Mouse (Mus musculus) heart, embryonic 11.5 days (tissue): ENCODE measurements around the gene Daglb. TPM values are rescaled to one million over a fixed set of nuclear protein-coding genes. Genes with fewer than 3 reads are reported as not detected.
"Not testable (repeated sequence)": the region's sequence is repeated elsewhere in the genome, so short reads cannot be mapped to it uniquely, and the experiment has no call there.

Source experiments
- ATAC-seq: fragments of 200-750 bp; cut with Nextera tagmentation; replicated peaks from 2 replicates; pipeline ENCODE4 v1.8.0; 2017; ENCODE audit warnings: moderate library complexity; ENCODE audit not compliant: insufficient number of reproducible peaks, low FRiP score, low TSS enrichment
- H3K27ac ChIP-seq: fragments of 300-500 bp; sonication (generic); 2 replicates; pipeline ENCODE4 v1.5.1; 2014; ENCODE audit warnings: mild to moderate bottlenecking, low read depth, low read length
- H3K27me3 ChIP-seq: fragments of 300-500 bp; sonication (generic); 2 replicates; pipeline ENCODE4 v1.6.1; 2014; ENCODE audit warnings: mild to moderate bottlenecking, low read length, mixed read lengths; ENCODE audit not compliant: control insufficient read depth, insufficient read depth
- H3K36me3 ChIP-seq: fragments of 300-500 bp; sonication (generic); 2 replicates; pipeline ENCODE4 v1.6.1; 2014; ENCODE audit warnings: mild to moderate bottlenecking, low read length, moderate library complexity, mixed read lengths; ENCODE audit not compliant: control insufficient read depth, insufficient read depth
- H3K4me1 ChIP-seq: fragments of 300-500 bp; sonication (generic); 2 replicates; pipeline ENCODE4 v1.6.1; 2014; ENCODE audit warnings: low read length; ENCODE audit not compliant: control insufficient read depth, insufficient read depth
- H3K4me2 ChIP-seq: fragments of 300-500 bp; sonication (generic); 2 replicates; pipeline ENCODE4 v1.6.1; 2014; ENCODE audit warnings: mild to moderate bottlenecking, moderate library complexity
- H3K4me3 ChIP-seq: fragments of 300-500 bp; sonication (generic); 2 replicates; pipeline ENCODE4 v1.5.1; 2014; ENCODE audit warnings: low read depth, low read length
- H3K9ac ChIP-seq: fragments of 300-500 bp; sonication (generic); 2 replicates; pipeline ENCODE4 v1.6.1; 2014; ENCODE audit warnings: mild to moderate bottlenecking, low read depth, low read length, moderate library complexity
- H3K9me3 ChIP-seq: fragments of 300-500 bp; sonication (generic); replicated peaks from 2 replicates; pipeline ENCODE4 v1.6.1; 2016; ENCODE audit warnings: low read length; ENCODE audit not compliant: control insufficient read depth
- WGBS: fragments of 180-500 bp; shearing (Covaris S2); extraction: QIAGEN DNeasy Blood & Tissue Kit; methylation state at CpG from one replicate; pipeline ENCODE4 v1.1.7; 2014; ENCODE audit not compliant: insufficient replicate concordance; 5-methylcytosine and 5-hydroxymethylcytosine counted together
- polyA plus RNA-seq: library from polyadenylated mRNA; unstranded; fragments of >200 nt; fragmentation: Nextera tagmentation; extraction: Ambion mirVana; gene quantifications from 2 replicates; pipeline ENCODE4 v1.2.1, GENCODE M21; 2014

The Daglb gene
- polyA plus RNA-seq, 1 experiment from 2014 or later = 8.5 TPM

- no peak overlapping the region for H3K27ac ChIP-seq
- no peaks in the 10 kb centered on the region for H3K9me3 ChIP-seq
- H3K4me1 ChIP-seq = no peaks in the 10 kb centered on the region
- 83% methylated on average over 4 of the region's 4 CpGs for WGBS
- H3K36me3 ChIP-seq = peaks cover 11% of the 10 kb centered on the region
- H3K9ac ChIP-seq = no peak overlapping the region
- ATAC-seq = no peak
- no peaks in the 10 kb centered on the region for H3K27me3 ChIP-seq
- H3K4me2 ChIP-seq = no peak overlapping the region
- H3K4me3 ChIP-seq = no peak overlapping the region
Measured at GRCm38 (mm10) chr5:143491736-143492135, 27.4 kb downstream of the Daglb start.

DNA sequence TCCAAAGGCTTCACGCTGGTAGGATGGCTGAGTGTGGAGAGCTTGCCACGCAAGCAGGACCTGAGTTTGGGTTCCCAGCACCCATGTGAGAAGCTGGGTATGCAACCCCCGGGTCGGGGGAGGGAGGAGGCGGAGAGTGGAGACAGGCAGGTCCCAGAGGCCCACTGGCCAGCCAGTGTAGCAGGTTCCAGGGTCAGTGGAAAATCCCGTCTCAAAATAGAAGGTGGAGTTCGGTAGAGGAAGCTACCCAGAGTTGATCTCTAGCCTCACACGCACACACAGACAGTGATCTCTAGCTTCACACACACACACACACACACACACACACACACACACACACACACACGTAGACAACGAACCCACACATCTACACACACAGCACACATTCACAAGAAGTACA is 28.8 kb downstream of the Daglb start:
- Histone ChIP-seq H3K27me3 (no peaks in the 10 kb centered on the region), H3K9ac (no peak overlapping the region), H3K4me1 (no peaks in the 10 kb centered on the region), H3K4me2 (no peak overlapping the region), H3K4me3 (no peak overlapping the region), H3K36me3 (peaks cover 6% of the 10 kb centered on the region; the same call in 1 of the 2 replicates), H3K27ac (no peak overlapping the region), H3K9me3 (no peaks in the 10 kb centered on the region)
- WGBS = 77% methylated on average over 10 of the region's 10 CpGs
- ATAC-seq = no peak

- 85% methylated on average over 6 of the region's 6 CpGs for WGBS
- Histone ChIP-seq H3K9me3 (no peaks in the 10 kb centered on the region), H3K36me3 (peaks cover 6% of the 10 kb centered on the region; the same call in 1 of the 2 replicates), H3K4me1 (no peaks in the 10 kb centered on the region), H3K9ac (no peak overlapping the region), H3K4me3 (no peak overlapping the region), H3K27me3 (no peaks in the 10 kb centered on the region), H3K27ac (no peak overlapping the region), H3K4me2 (no peak overlapping the region)
- no peak for ATAC-seq
Measured at GRCm38 (mm10) chr5:143495708-143496107, 31.3 kb downstream of the Daglb start.

- 68% methylated on average over 3 of the region's 3 CpGs for WGBS
- H3K4me2 ChIP-seq = no peak overlapping the region
- no peaks in the 10 kb centered on the region for H3K9me3 ChIP-seq
- no peaks in the 10 kb centered on the region for H3K4me1 ChIP-seq
- no peak overlapping the region for H3K4me3 ChIP-seq
- ATAC-seq = no peak
- peaks cover 12% of the 10 kb centered on the region; the same call in 1 of the 2 replicates for H3K36me3 ChIP-seq
- H3K27me3 ChIP-seq = no peaks in the 10 kb centered on the region
- H3K27ac ChIP-seq = no peak overlapping the region
- no peak overlapping the region for H3K9ac ChIP-seq
Measured at GRCm38 (mm10) chr5:143497451-143497850, 33.1 kb downstream of the Daglb start.

DNA sequence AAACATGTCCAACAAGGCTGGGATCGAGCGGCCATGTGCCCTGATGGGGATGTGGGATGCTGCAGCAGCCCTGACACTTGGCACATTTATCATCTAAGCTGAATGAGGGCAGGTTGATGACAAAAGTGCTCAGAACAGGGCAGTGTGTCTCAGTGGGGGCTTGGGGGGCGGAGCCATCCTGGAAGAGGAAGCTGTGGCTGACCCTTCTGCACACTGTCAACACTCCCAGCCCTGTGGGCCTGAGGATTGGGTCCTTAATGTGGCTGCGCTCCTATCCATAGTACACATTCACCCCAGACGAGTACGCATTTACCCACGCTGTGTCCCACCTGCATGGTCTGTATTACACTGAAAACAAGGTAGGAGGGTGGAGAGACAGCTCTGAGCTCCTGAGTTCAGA is 34.8 kb downstream of the Daglb start:
- WGBS = 82% methylated on average over 7 of the region's 7 CpGs

DNA sequence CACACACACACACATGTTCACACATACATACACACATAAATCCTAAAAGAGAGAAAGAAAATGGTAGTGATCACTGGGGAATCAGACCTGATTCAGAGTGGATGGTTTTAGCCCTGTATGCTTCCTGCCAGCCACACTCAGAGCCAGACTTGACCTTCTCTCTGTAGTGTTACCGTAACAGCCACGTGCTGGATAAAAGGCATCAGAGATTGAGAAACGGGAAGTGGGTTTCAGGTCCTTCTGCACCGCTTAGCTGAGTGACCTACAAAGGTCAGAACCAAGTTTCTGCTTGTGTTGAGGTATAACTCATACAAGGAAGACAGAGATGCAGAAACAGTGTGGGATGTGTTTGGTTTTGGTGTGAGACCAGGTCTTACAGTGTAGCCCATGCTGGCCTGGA is 35.3 kb downstream of the Daglb start:
- H3K27me3 ChIP-seq = no peaks in the 10 kb centered on the region
- no peak overlapping the region for H3K4me3 ChIP-seq
- H3K36me3 ChIP-seq = peaks cover 9% of the 10 kb centered on the region
- 79% methylated on average over 4 of the region's 4 CpGs for WGBS
- no peaks in the 10 kb centered on the region for H3K9me3 ChIP-seq
- no peak overlapping the region for H3K9ac ChIP-seq
- no peak for ATAC-seq
- no peak overlapping the region for H3K4me2 ChIP-seq
- no peaks in the 10 kb centered on the region for H3K4me1 ChIP-seq
- no peak overlapping the region for H3K27ac ChIP-seq

More for the DNA sequence above, 34.8 kb downstream of the Daglb start:
- Histone ChIP-seq H3K4me2 (no peak overlapping the region), H3K9ac (no peak overlapping the region), H3K4me1 (no peaks in the 10 kb centered on the region), H3K4me3 (no peak overlapping the region), H3K27me3 (no peaks in the 10 kb centered on the region), H3K9me3 (no peaks in the 10 kb centered on the region), H3K27ac (no peak overlapping the region), H3K36me3 (peaks cover 12% of the 10 kb centered on the region; the same call in 1 of the 2 replicates)
- ATAC-seq = no peak

- H3K9me3 ChIP-seq, H3K9ac ChIP-seq, H3K4me3 ChIP-seq, H3K4me1 ChIP-seq, H3K27me3 ChIP-seq, H3K27ac ChIP-seq, H3K4me2 ChIP-seq, ATAC-seq: not testable (repeated sequence)
- 92% methylated on average over 12 of the region's 14 CpGs for WGBS
- peaks cover 11% of the 10 kb centered on the region for H3K36me3 ChIP-seq
Measured at GRCm38 (mm10) chr5:143500711-143501110, 36.3 kb downstream of the Daglb start.

- no peaks in the 10 kb centered on the region for H3K9me3 ChIP-seq
- no peaks in the 10 kb centered on the region for H3K4me1 ChIP-seq
- H3K9ac ChIP-seq = no peak overlapping the region
- H3K36me3 ChIP-seq = peaks cover 11% of the 10 kb centered on the region
- no peak for ATAC-seq
- no peak overlapping the region for H3K27ac ChIP-seq
- no peak overlapping the region for H3K4me3 ChIP-seq
- no peaks in the 10 kb centered on the region for H3K27me3 ChIP-seq
- no peak overlapping the region for H3K4me2 ChIP-seq
- 83% methylated on average over 8 of the region's 8 CpGs for WGBS
Measured at GRCm38 (mm10) chr5:143501140-143501539, 36.8 kb downstream of the Daglb start.

GRCm38 (mm10) chr5:143501649-143502048 is 37.3 kb downstream of the Daglb start:
- H3K27ac ChIP-seq = no peak overlapping the region
- no peaks in the 10 kb centered on the region for H3K27me3 ChIP-seq
- no peaks in the 10 kb centered on the region for H3K9me3 ChIP-seq
- 92% methylated on average over 2 of the region's 2 CpGs for WGBS
- peaks cover 11% of the 10 kb centered on the region for H3K36me3 ChIP-seq
- no peak for ATAC-seq
- H3K4me1 ChIP-seq = no peaks in the 10 kb centered on the region
- no peak overlapping the region for H3K4me2 ChIP-seq
- H3K4me3 ChIP-seq = no peak overlapping the region
- no peak overlapping the region for H3K9ac ChIP-seq
